Mouse (Mus musculus): ENCODE measurements around the gene Slc19a3. TPM values are rescaled to one million over a fixed set of nuclear protein-coding genes. Genes with fewer than 3 reads are reported as not detected.

The Slc19a3 gene
- polyA plus RNA-seq, 1 experiment from 2014 or later = 2.5 TPM

GRCm38 (mm10) chr1:82993947-82994346, 44.3 kb downstream of the Slc19a3 start:
- Histone ChIP-seq H3K4me3 (no peak overlapping the region), H3K27ac (no peak overlapping the region), H3K9me3 (no peaks in the 10 kb centered on the region), H3K27me3 (ENCODE audit: insufficient read depth, poor library complexity, severe bottlenecking) (no peaks in the 10 kb centered on the region), H3K36me3 (no peaks in the 10 kb centered on the region), H3K4me1 (no peaks in the 10 kb centered on the region)
- no peak for DNase-seq (ENCODE audit: low spot score)
- 83% methylated on average over 3 of the region's 3 CpGs for WGBS

- no peaks in the 10 kb centered on the region for H3K4me1 ChIP-seq
- no peaks in the 10 kb centered on the region for H3K9me3 ChIP-seq
- H3K4me3 ChIP-seq = no peak overlapping the region
- H3K36me3 ChIP-seq = no peaks in the 10 kb centered on the region
- H3K27me3 ChIP-seq (ENCODE audit: insufficient read depth, poor library complexity, severe bottlenecking) = no peaks in the 10 kb centered on the region
- no peak overlapping the region for H3K27ac ChIP-seq
- WGBS = 84% methylated on average over 6 of the region's 6 CpGs
- peak; percentile 36 for DNase-seq (ENCODE audit: low spot score)
Observed at GRCm38 (mm10) chr1:82992093-82992492, 46.2 kb downstream of the Slc19a3 start.

- 78% methylated on average over 3 of the region's 3 CpGs for WGBS
- H3K4me1 ChIP-seq = no peaks in the 10 kb centered on the region
- no peaks in the 10 kb centered on the region for H3K36me3 ChIP-seq
- H3K9me3 ChIP-seq = no peaks in the 10 kb centered on the region
- no peaks in the 10 kb centered on the region for H3K27me3 ChIP-seq (ENCODE audit: insufficient read depth, poor library complexity, severe bottlenecking)
- H3K4me3 ChIP-seq = no peak overlapping the region
- no peak for DNase-seq (ENCODE audit: low spot score)
- no peak overlapping the region for H3K27ac ChIP-seq
Observed at GRCm38 (mm10) chr1:82991596-82991995, 46.7 kb downstream of the Slc19a3 start.

- no peaks in the 10 kb centered on the region for H3K9me3 ChIP-seq
- H3K27me3 ChIP-seq (ENCODE audit: insufficient read depth, poor library complexity, severe bottlenecking) = no peaks in the 10 kb centered on the region
- 60% methylated on average over 4 of the region's 4 CpGs for WGBS
- DNase-seq (ENCODE audit: low spot score) = no peak
- H3K4me3 ChIP-seq = no peak overlapping the region
- H3K36me3 ChIP-seq = no peaks in the 10 kb centered on the region
- H3K4me1 ChIP-seq = no peaks in the 10 kb centered on the region
- no peak overlapping the region for H3K27ac ChIP-seq
Observed at GRCm38 (mm10) chr1:82991062-82991461, 47.2 kb downstream of the Slc19a3 start.

- H3K9me3 ChIP-seq = no peaks in the 10 kb centered on the region; the same call in 1 of the 2 replicates
- no peaks in the 10 kb centered on the region for H3K36me3 ChIP-seq
- H3K4me3 ChIP-seq = no peak overlapping the region
- WGBS = 26% methylated on average over 4 of the region's 4 CpGs
- H3K27me3 ChIP-seq (ENCODE audit: insufficient read depth, poor library complexity, severe bottlenecking) = no peaks in the 10 kb centered on the region
- peak; percentile 77 for DNase-seq (ENCODE audit: low spot score)
- no peak overlapping the region for H3K27ac ChIP-seq
- no peaks in the 10 kb centered on the region for H3K4me1 ChIP-seq
Observed at GRCm38 (mm10) chr1:82987530-82988198, 50.6 kb downstream of the Slc19a3 start.

GRCm38 (mm10) chr1:82986738-82987137, 51.5 kb downstream of the Slc19a3 start:
- Histone ChIP-seq H3K36me3 (no peaks in the 10 kb centered on the region), H3K27me3 (ENCODE audit: insufficient read depth, poor library complexity, severe bottlenecking) (no peaks in the 10 kb centered on the region), H3K27ac (no peak overlapping the region), H3K4me1 (no peaks in the 10 kb centered on the region), H3K9me3 (no peaks in the 10 kb centered on the region; the same call in 1 of the 2 replicates), H3K4me3 (no peak overlapping the region)
- 87% methylated on average over 6 of the region's 6 CpGs for WGBS
- DNase-seq (ENCODE audit: low spot score) = no peak

- H3K27ac ChIP-seq = no peak overlapping the region
- H3K9me3 ChIP-seq = no peaks in the 10 kb centered on the region
- H3K4me1 ChIP-seq = peaks cover 21% of the 10 kb centered on the region
- no peaks in the 10 kb centered on the region for H3K27me3 ChIP-seq (ENCODE audit: insufficient read depth, poor library complexity, severe bottlenecking)
- H3K36me3 ChIP-seq = no peaks in the 10 kb centered on the region
- DNase-seq (ENCODE audit: low spot score) = no peak
- no peak overlapping the region for H3K4me3 ChIP-seq
Observed at GRCm38 (mm10) chr1:82977840-82978239, 60.4 kb downstream of the Slc19a3 start.

- H3K36me3 ChIP-seq = no peaks in the 10 kb centered on the region
Observed at GRCm38 (mm10) chr1:82975750-82976149, 62.5 kb downstream of the Slc19a3 start.

GRCm38 (mm10) chr1:82974342-82974741, 63.9 kb downstream of the Slc19a3 start:
- H3K27me3 ChIP-seq (ENCODE audit: insufficient read depth, poor library complexity, severe bottlenecking) = no peaks in the 10 kb centered on the region
- WGBS = 69% methylated on average over 9 of the region's 9 CpGs

More at GRCm38 (mm10) chr1:82975750-82976149, 62.5 kb downstream of the Slc19a3 start:
- H3K27ac ChIP-seq = no peak overlapping the region
- peaks cover 35% of the 10 kb centered on the region for H3K4me1 ChIP-seq
- DNase-seq (ENCODE audit: low spot score) = no peak
- no peaks in the 10 kb centered on the region for H3K9me3 ChIP-seq
- H3K27me3 ChIP-seq (ENCODE audit: insufficient read depth, poor library complexity, severe bottlenecking) = no peaks in the 10 kb centered on the region
- H3K4me3 ChIP-seq = no peak overlapping the region
- 59% methylated on average over 5 of the region's 5 CpGs for WGBS

GRCm38 (mm10) chr1:82973901-82974300, 64.3 kb downstream of the Slc19a3 start:
- Histone ChIP-seq H3K4me1 (peaks cover 35% of the 10 kb centered on the region), H3K27ac (peak overlapping the region; percentile 52; the same call in 1 of the 2 replicates), H3K4me3 (no peak overlapping the region), H3K27me3 (ENCODE audit: insufficient read depth, poor library complexity, severe bottlenecking) (no peaks in the 10 kb centered on the region), H3K9me3 (no peaks in the 10 kb centered on the region), H3K36me3 (no peaks in the 10 kb centered on the region)
- no peak for DNase-seq (ENCODE audit: low spot score)
- 41% methylated on average over 6 of the region's 6 CpGs for WGBS

More at GRCm38 (mm10) chr1:82974342-82974741, 63.9 kb downstream of the Slc19a3 start:
- H3K9me3 ChIP-seq = no peaks in the 10 kb centered on the region
- no peak overlapping the region for H3K4me3 ChIP-seq
- peaks cover 35% of the 10 kb centered on the region for H3K4me1 ChIP-seq
- peak overlapping the region; percentile 52; the same call in 1 of the 2 replicates for H3K27ac ChIP-seq
- peak; percentile 89 for DNase-seq (ENCODE audit: low spot score)
- no peaks in the 10 kb centered on the region for H3K36me3 ChIP-seq

GRCm38 (mm10) chr1:82973244-82973643, 65.0 kb downstream of the Slc19a3 start:
- Histone ChIP-seq H3K27ac (peak overlapping the region; percentile 52; the same call in 1 of the 2 replicates), H3K4me3 (no peak overlapping the region), H3K27me3 (ENCODE audit: insufficient read depth, poor library complexity, severe bottlenecking) (no peaks in the 10 kb centered on the region), H3K4me1 (peaks cover 35% of the 10 kb centered on the region), H3K36me3 (no peaks in the 10 kb centered on the region), H3K9me3 (no peaks in the 10 kb centered on the region)
- no peak for DNase-seq (ENCODE audit: low spot score)
- 80% methylated on average over 1 of the region's 1 CpGs for WGBS

- WGBS = 8% methylated on average over 4 of the region's 4 CpGs
- H3K9me3 ChIP-seq = no peaks in the 10 kb centered on the region
- no peaks in the 10 kb centered on the region for H3K27me3 ChIP-seq (ENCODE audit: insufficient read depth, poor library complexity, severe bottlenecking)
- H3K36me3 ChIP-seq = no peaks in the 10 kb centered on the region
- peak; percentile 89 for DNase-seq (ENCODE audit: low spot score)
- peaks cover 35% of the 10 kb centered on the region for H3K4me1 ChIP-seq
- H3K27ac ChIP-seq = peak overlapping the region; percentile 65
- peak overlapping the region; percentile 6; the same call in 1 of the 2 replicates for H3K4me3 ChIP-seq
Observed at GRCm38 (mm10) chr1:82972046-82972445, 66.2 kb downstream of the Slc19a3 start.

- Histone ChIP-seq H3K36me3 (no peaks in the 10 kb centered on the region), H3K4me1 (peaks cover 3% of the 10 kb centered on the region; the same call in 1 of the 2 replicates), H3K9me3 (no peaks in the 10 kb centered on the region), H3K27ac (no peak overlapping the region), H3K27me3 (ENCODE audit: insufficient read depth, poor library complexity, severe bottlenecking) (no peaks in the 10 kb centered on the region), H3K4me3 (no peak overlapping the region)
- whole genome bisulfite sequencing = 73% methylated on average over 3 of the region's 3 CpGs
- no peak for DNase-seq (ENCODE audit: low spot score)
Observed at GRCm38 (mm10) chr1:82966413-82966812, 71.8 kb downstream of the Slc19a3 start.
